Mouse (Mus musculus): ENCODE results near the gene Cox4i1. TPM values are rescaled to one million over a fixed set of nuclear protein-coding genes. Genes with fewer than 3 reads are reported as not detected.
"Not testable (repeated sequence)": the region's sequence is repeated elsewhere in the genome, so short reads cannot be mapped to it uniquely, and the experiment has no call there.

The Cox4i1 gene
- polyA plus RNA-seq, 1 experiment from 2014 or later, result 1,134 TPM

DNA sequence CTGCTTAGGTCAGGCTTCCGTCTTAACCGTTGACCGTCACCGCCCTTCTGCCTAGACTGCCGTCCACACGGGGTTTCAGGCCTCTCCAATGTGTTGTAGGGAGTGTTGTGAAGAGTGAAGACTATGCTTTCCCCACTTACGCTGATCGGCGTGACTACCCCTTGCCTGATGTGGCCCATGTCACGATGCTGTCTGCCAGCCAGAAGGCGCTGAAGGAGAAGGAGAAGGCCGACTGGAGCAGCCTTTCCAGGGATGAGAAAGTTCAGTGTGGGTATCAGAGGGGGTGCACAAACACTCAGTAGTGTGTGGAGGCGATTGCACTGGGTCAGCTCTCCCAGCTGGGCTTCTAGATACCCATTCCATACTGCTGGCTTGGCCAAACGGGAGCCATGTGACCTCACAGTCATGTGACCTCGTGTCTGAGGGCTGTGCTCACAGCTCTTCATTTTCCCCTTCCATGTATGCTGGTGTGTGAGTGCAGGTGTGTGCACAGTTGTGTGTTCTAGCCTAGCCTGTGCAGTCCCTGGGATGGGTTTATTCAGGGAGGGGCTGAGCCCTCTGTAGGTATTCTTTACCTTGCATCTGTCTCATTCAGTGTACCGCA, 4.7 kb downstream of the Cox4i1 start:
- ATAC-seq, result no peak
- peaks cover 26% of the 10 kb centered on the region for H3K36me3 ChIP-seq (ENCODE audit: control insufficient read depth, insufficient read depth, low read length)
- WGBS, result 90% methylated on average over 16 of the region's 16 CpGs

DNA sequence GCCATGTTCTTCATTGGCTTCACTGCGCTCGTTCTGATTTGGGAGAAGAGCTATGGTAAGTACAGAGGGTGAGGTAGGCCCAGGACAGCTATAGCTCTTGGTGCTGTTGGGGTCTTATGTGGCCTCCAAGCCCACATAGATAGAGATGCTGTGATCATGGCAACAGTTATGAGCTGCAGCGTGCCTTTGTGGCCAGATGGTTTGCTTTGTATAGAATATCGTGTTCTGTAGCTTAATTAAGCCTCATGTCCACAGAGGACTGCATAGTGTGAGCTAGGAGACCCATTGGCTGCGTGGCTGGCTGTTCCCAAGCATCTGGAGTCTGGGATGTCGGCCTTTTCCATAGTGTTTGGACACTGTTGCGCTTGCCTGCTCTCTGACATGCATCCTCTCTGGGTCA, 5.3 kb downstream of the Cox4i1 start:
- no peak overlapping the region for H3K9ac ChIP-seq (ENCODE audit: low read depth, low read length)

More for the DNA sequence above, 4.7 kb downstream of the Cox4i1 start:
- Histone ChIP-seq H3K9ac (ENCODE audit: low read depth, low read length) (no peak overlapping the region), H3K9me3 (replicated peaks; ENCODE audit: control insufficient read depth, low read length, poor library complexity, severe bottlenecking) (no peaks in the 10 kb centered on the region), H3K4me2 (ENCODE audit: low read length) (no peak overlapping the region), H3K4me3 (ENCODE audit: low read depth, low read length) (no peak overlapping the region), H3K27me3 (ENCODE audit: control insufficient read depth, insufficient read depth, low read depth, low read length) (no peaks in the 10 kb centered on the region), H3K27ac (ENCODE audit: low read length) (no peak overlapping the region), H3K4me1 (ENCODE audit: control insufficient read depth, insufficient read depth, low read length) (peaks cover 7% of the 10 kb centered on the region)

DNA sequence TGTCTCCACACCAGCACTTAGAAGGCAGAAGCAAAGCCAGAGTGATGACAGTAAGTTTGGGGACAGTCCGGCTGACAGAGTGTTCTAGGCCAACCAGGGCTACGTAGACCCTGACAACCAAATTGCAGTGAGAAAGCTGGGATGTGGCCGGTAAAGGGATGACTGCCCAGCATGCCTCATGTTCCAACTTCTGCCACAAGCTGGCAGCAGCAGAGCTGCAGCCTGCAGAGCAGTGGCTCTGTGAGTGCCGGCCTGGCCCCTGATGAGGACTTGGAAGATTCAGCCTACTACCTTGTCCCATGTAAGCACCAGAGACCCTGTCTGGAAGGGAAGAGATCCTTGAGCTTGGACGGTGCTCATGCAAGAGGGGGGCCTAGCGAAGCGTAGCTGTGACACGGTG, 7.7 kb downstream of the Cox4i1 start:
- no peak overlapping the region for H3K27ac ChIP-seq (ENCODE audit: low read length)
- no peaks in the 10 kb centered on the region for H3K4me1 ChIP-seq (ENCODE audit: control insufficient read depth, insufficient read depth, low read length)
- no peak for ATAC-seq
- H3K9me3 ChIP-seq (replicated peaks; ENCODE audit: control insufficient read depth, low read length, poor library complexity, severe bottlenecking), result no peaks in the 10 kb centered on the region
- H3K4me3 ChIP-seq (ENCODE audit: low read depth, low read length), result no peak overlapping the region
- no peak overlapping the region for H3K9ac ChIP-seq (ENCODE audit: low read depth, low read length)
- WGBS, result 75% methylated on average over 8 of the region's 8 CpGs
- H3K4me2 ChIP-seq (ENCODE audit: low read length), result no peak overlapping the region
- peaks cover 26% of the 10 kb centered on the region for H3K36me3 ChIP-seq (ENCODE audit: control insufficient read depth, insufficient read depth, low read length)
- H3K27me3 ChIP-seq (ENCODE audit: control insufficient read depth, insufficient read depth, low read depth, low read length), result no peaks in the 10 kb centered on the region

More for the DNA sequence above, 5.3 kb downstream of the Cox4i1 start:
- Histone ChIP-seq H3K9me3 (replicated peaks; ENCODE audit: control insufficient read depth, low read length, poor library complexity, severe bottlenecking) (no peaks in the 10 kb centered on the region), H3K27me3 (ENCODE audit: control insufficient read depth, insufficient read depth, low read depth, low read length) (no peaks in the 10 kb centered on the region), H3K36me3 (ENCODE audit: control insufficient read depth, insufficient read depth, low read length) (peaks cover 26% of the 10 kb centered on the region), H3K4me2 (ENCODE audit: low read length) (no peak overlapping the region), H3K27ac (ENCODE audit: low read length) (no peak overlapping the region), H3K4me1 (ENCODE audit: control insufficient read depth, insufficient read depth, low read length) (peaks cover 7% of the 10 kb centered on the region), H3K4me3 (ENCODE audit: low read depth, low read length) (no peak overlapping the region)
- 96% methylated on average over 7 of the region's 7 CpGs for WGBS
- no peak for ATAC-seq

DNA sequence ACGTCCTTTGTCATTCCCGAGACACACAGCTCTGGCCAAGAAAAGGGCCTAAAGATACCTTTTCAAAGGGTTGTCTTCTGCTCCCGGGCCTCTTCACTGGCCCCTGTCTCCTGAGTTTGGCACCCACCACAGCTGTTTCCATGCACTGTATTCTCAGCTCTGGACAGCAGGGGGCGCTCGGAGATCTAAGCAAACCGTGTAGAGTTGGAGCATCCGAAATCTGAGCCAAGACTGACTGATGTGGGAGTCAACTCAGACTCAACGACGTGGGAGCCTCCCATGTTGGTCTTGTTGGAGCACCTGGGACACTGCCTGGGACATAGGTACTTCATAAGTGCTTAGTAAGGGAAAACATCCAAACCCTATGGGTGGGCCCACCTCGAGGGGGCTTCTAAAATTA, 10.4 kb downstream of the Cox4i1 start:
- WGBS, result 17% methylated on average over 10 of the region's 10 CpGs
- no peak overlapping the region for H3K4me3 ChIP-seq (ENCODE audit: low read depth, low read length)
- H3K9ac ChIP-seq (ENCODE audit: low read depth, low read length), result no peak overlapping the region
- H3K27ac ChIP-seq (ENCODE audit: low read length), result no peak overlapping the region
- no peaks in the 10 kb centered on the region for H3K27me3 ChIP-seq (ENCODE audit: control insufficient read depth, insufficient read depth, low read depth, low read length)
- peak; percentile 67; the same call in 1 of the 2 replicates for ATAC-seq
- no peaks in the 10 kb centered on the region for H3K9me3 ChIP-seq (replicated peaks; ENCODE audit: control insufficient read depth, low read length, poor library complexity, severe bottlenecking)
- H3K4me1 ChIP-seq (ENCODE audit: control insufficient read depth, insufficient read depth, low read length), result no peaks in the 10 kb centered on the region
- no peak overlapping the region for H3K4me2 ChIP-seq (ENCODE audit: low read length)
- H3K36me3 ChIP-seq (ENCODE audit: control insufficient read depth, insufficient read depth, low read length), result peaks cover 5% of the 10 kb centered on the region; the same call in 1 of the 2 replicates

DNA sequence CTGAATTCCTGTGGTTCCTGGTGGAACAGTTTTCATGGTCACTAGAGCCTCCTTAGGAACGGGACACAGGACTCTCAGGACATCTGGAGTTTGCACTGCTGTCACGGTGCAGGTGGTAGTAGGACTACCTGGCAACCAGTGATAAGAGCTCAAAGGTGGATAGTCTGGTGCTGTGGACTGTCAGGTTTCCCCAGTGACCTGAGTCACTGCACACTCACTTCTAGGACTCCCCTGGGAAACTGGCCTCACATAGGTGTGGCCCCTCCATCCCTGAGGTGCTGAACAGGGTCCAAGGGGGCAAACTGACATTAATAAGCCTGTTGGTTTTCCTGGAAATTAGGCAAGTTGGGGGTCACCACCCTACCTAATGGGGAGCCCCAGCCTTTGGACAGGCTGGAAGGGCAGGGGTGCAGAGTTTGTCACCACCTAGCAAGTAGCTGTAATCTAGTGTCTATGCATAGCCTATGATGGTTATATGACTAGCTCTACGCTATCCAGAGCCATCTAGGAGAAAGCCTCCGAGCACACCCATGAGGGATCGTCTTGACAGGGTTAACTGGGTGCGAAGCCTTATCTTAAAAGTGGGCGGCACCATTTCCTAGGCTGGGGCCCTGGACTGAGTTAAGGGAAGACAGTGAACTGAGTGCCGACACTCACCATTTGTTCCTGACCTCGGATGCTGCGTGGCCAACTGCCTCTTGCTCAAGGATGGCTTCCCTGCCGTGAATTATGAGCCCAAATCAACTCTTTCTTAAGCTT, 11.8 kb downstream of the Cox4i1 start:
- H3K9ac ChIP-seq (ENCODE audit: low read depth, low read length), result no peak overlapping the region
- H3K9me3 ChIP-seq (replicated peaks; ENCODE audit: control insufficient read depth, low read length, poor library complexity, severe bottlenecking), result no peaks in the 10 kb centered on the region
- no peak overlapping the region for H3K4me3 ChIP-seq (ENCODE audit: low read depth, low read length)
- H3K27ac ChIP-seq (ENCODE audit: low read length), result no peak overlapping the region
- H3K4me1 ChIP-seq (ENCODE audit: control insufficient read depth, insufficient read depth, low read length), result no peaks in the 10 kb centered on the region
- H3K4me2 ChIP-seq (ENCODE audit: low read length), result no peak overlapping the region
- 80% methylated on average over 11 of the region's 11 CpGs for WGBS
- H3K27me3 ChIP-seq (ENCODE audit: control insufficient read depth, insufficient read depth, low read depth, low read length), result no peaks in the 10 kb centered on the region
- no peaks in the 10 kb centered on the region for H3K36me3 ChIP-seq (ENCODE audit: control insufficient read depth, insufficient read depth, low read length)
- ATAC-seq, result no peak

DNA sequence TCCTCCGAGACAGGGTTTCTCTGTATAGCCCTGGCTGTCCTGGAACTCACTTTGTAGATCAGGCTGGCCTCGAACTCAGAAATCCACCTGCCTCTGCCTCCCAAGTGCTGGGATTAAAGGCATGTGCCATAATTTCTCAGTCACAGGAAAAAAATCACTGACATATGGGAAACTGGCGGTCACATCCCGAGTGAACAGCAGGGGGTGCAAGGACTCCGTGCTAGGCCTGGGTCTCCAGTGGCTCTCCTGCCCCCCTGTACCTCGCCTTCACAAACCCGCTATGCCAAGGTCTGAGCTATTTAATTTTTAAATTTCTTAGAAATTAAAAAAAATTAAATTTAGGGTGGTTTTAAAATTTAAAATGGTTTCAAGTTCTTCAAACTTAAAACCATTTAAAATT, 12.4 kb downstream of the Cox4i1 start:
- H3K36me3 ChIP-seq (ENCODE audit: control insufficient read depth, insufficient read depth, low read length); H3K9me3 ChIP-seq (replicated peaks; ENCODE audit: control insufficient read depth, low read length, poor library complexity, severe bottlenecking); H3K4me2 ChIP-seq (ENCODE audit: low read length); H3K27me3 ChIP-seq (ENCODE audit: control insufficient read depth, insufficient read depth, low read depth, low read length); ATAC-seq; H3K4me1 ChIP-seq (ENCODE audit: control insufficient read depth, insufficient read depth, low read length); H3K27ac ChIP-seq (ENCODE audit: low read length); H3K4me3 ChIP-seq (ENCODE audit: low read depth, low read length); H3K9ac ChIP-seq (ENCODE audit: low read depth, low read length): not testable (repeated sequence)
- 56% methylated on average over 7 of the region's 7 CpGs for WGBS

DNA sequence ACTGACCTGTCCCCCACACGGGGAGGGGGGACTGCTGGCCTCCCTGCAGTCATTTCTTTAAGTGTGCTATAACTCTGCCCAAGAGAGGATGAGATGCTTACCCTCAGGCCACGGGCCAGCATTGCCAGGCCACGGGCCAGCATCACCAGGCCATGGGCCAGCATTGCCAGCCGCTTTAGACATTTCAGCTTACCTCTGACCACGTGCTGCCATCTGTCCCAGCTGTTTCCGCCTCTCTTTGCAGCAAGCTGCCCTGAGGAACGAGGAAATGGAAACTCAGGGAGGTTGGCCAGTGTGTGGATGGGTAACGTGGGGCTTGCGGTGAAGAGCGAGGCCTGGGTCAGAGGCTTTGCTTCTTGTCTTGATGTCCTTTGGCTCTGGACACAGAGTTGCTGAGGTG, 13.1 kb downstream of the Cox4i1 start:
- no peak overlapping the region for H3K4me3 ChIP-seq (ENCODE audit: low read depth, low read length)
- H3K27ac ChIP-seq (ENCODE audit: low read length), result no peak overlapping the region
- no peaks in the 10 kb centered on the region for H3K27me3 ChIP-seq (ENCODE audit: control insufficient read depth, insufficient read depth, low read depth, low read length)
- WGBS, result 78% methylated on average over 10 of the region's 10 CpGs
- no peaks in the 10 kb centered on the region for H3K4me1 ChIP-seq (ENCODE audit: control insufficient read depth, insufficient read depth, low read length)
- H3K9me3 ChIP-seq (replicated peaks; ENCODE audit: control insufficient read depth, low read length, poor library complexity, severe bottlenecking), result no peaks in the 10 kb centered on the region
- no peak overlapping the region for H3K9ac ChIP-seq (ENCODE audit: low read depth, low read length)
- H3K4me2 ChIP-seq (ENCODE audit: low read length), result no peak overlapping the region
- no peak for ATAC-seq
- H3K36me3 ChIP-seq (ENCODE audit: control insufficient read depth, insufficient read depth, low read length), result no peaks in the 10 kb centered on the region

DNA sequence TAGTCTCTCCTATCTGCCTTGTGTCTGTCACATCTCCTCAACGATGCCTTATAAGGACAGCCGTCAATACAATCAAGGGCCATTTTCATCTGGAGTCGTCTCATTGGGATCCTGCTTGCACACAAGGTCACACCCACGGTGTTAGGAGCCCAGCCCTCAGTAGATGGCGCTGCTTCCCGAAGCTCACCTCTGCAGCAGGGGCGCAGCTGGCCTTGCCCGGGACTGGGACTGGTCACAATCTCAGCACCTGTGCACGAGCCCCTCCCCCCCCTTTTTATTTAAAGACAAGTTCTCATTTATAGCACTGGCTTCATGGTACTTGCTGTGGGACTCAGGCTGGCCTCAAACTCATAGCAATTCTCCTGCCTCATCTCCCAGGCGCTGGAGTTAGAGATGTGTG, 15.6 kb downstream of the Cox4i1 start:
- H3K27me3 ChIP-seq (ENCODE audit: control insufficient read depth, insufficient read depth, low read depth, low read length), result no peaks in the 10 kb centered on the region
- no peak overlapping the region for H3K4me2 ChIP-seq (ENCODE audit: low read length)
- H3K27ac ChIP-seq (ENCODE audit: low read length), result no peak overlapping the region
- H3K9ac ChIP-seq (ENCODE audit: low read depth, low read length), result no peak overlapping the region
- no peaks in the 10 kb centered on the region for H3K9me3 ChIP-seq (replicated peaks; ENCODE audit: control insufficient read depth, low read length, poor library complexity, severe bottlenecking)
- ATAC-seq, result no peak
- WGBS, result 16% methylated on average over 10 of the region's 10 CpGs
- no peaks in the 10 kb centered on the region for H3K4me1 ChIP-seq (ENCODE audit: control insufficient read depth, insufficient read depth, low read length)
- H3K4me3 ChIP-seq (ENCODE audit: low read depth, low read length), result no peak overlapping the region
- no peaks in the 10 kb centered on the region for H3K36me3 ChIP-seq (ENCODE audit: control insufficient read depth, insufficient read depth, low read length)

DNA sequence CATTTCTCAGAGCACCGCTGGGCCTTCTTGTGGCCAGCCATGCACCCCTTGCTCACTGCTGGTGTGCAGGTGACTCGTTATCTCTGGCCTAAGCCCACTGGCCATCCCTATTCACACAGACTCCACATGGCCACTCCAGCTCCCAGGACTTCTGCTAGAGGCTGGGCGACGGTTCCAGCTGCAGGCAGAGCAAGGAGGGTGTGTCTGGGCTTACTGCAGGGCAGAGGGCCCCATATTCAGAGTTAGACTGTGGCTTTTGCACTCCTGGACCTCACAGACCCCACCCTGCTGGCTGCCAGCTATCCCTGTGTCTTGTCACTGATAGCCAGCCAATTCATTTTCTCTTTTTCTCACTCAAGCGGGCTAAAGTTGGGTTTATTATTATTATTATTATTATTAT, 16.1 kb downstream of the Cox4i1 start:
- no peaks in the 10 kb centered on the region for H3K9me3 ChIP-seq (replicated peaks; ENCODE audit: control insufficient read depth, low read length, poor library complexity, severe bottlenecking)
- H3K36me3 ChIP-seq (ENCODE audit: control insufficient read depth, insufficient read depth, low read length), result no peaks in the 10 kb centered on the region
- no peaks in the 10 kb centered on the region for H3K4me1 ChIP-seq (ENCODE audit: control insufficient read depth, insufficient read depth, low read length)
- WGBS, result 70% methylated on average over 5 of the region's 5 CpGs
- no peak overlapping the region for H3K27ac ChIP-seq (ENCODE audit: low read length)
- H3K4me3 ChIP-seq (ENCODE audit: low read depth, low read length), result no peak overlapping the region
- H3K4me2 ChIP-seq (ENCODE audit: low read length), result no peak overlapping the region
- ATAC-seq, result no peak
- H3K27me3 ChIP-seq (ENCODE audit: control insufficient read depth, insufficient read depth, low read depth, low read length), result no peaks in the 10 kb centered on the region
- no peak overlapping the region for H3K9ac ChIP-seq (ENCODE audit: low read depth, low read length)

All from midbrain, embryonic 16.5 days (tissue).